Mouse (Mus musculus) ES-E14 (cell line): ENCODE data around the gene Tmem63c. TPM values are rescaled to one million over a fixed set of nuclear protein-coding genes. Genes with fewer than 3 reads are reported as not detected.
A peak's percentile ranks its signal among the peaks of the same experiment; 100 is the strongest.

ENCODE experiments used
- DNase-seq: peaks from one replicate; pipeline ENCODE4 v3.0.0-alpha.2; 2013; ENCODE audit warnings: low read depth, low spot score
- H3K27ac ChIP-seq: 2 replicates; pipeline ENCODE4 v1.5.1; 2012; ENCODE audit warnings: low read depth, mild to moderate bottlenecking, low read length, moderate library complexity, mixed read lengths; ENCODE audit not compliant: poor library complexity, insufficient read depth, severe bottlenecking
- H3K36me3 ChIP-seq: 2 replicates; pipeline ENCODE4 v1.6.1; 2012; ENCODE audit warnings: mild to moderate bottlenecking, low read length, moderate library complexity, mixed read lengths; ENCODE audit not compliant: control insufficient read depth, poor library complexity, insufficient read depth, severe bottlenecking
- H3K4me1 ChIP-seq, 2 experiments: fragments of 150-350 bp in 1 of 2; sonication (generic) in 1 of 2; 2 replicates each; pipeline ENCODE4 v1.6.1; 2012; ENCODE audit warnings: low read length in 2 of 2, mild to moderate bottlenecking in 1 of 2, mixed read lengths in 1 of 2; ENCODE audit not compliant: control insufficient read depth in 2 of 2, insufficient read depth in 2 of 2, poor library complexity in 1 of 2
- H3K4me3 ChIP-seq, 2 experiments: fragments of 150-350 bp in 1 of 2; sonication (generic) in 1 of 2; 2 replicates each; pipeline ENCODE4 v1.5.1; 2012; ENCODE audit warnings: low read length in 2 of 2, low read depth in 1 of 2, mild to moderate bottlenecking in 1 of 2, mixed read lengths in 1 of 2; ENCODE audit not compliant: insufficient read depth in 1 of 2, poor library complexity in 1 of 2, severe bottlenecking in 1 of 2
- H3K9ac ChIP-seq: 2 replicates; pipeline ENCODE4 v1.6.1; 2012; ENCODE audit warnings: low read depth, mild to moderate bottlenecking, low read length, mixed read lengths; ENCODE audit not compliant: poor library complexity, insufficient read depth, severe bottlenecking
- H3K9me3 ChIP-seq: fragments of 150-350 bp; sonication (generic); 2 replicates; pipeline ENCODE4 v1.6.1; 2012; ENCODE audit warnings: low read depth, mild to moderate bottlenecking, low read length; ENCODE audit not compliant: control insufficient read depth, insufficient read depth
- CHD2 ChIP-seq: IDR thresholded peaks from 2 replicates; pipeline ENCODE4 v1.6.1; 2014; ENCODE audit warnings: mild to moderate bottlenecking, low read depth, low read length, inconsistent platforms
- HCFC1 ChIP-seq: IDR thresholded peaks from 2 replicates; pipeline ENCODE4 v1.6.1; 2012; ENCODE audit warnings: low read length, inconsistent platforms, borderline replicate concordance; ENCODE audit not compliant: insufficient read depth
- MAFK ChIP-seq: IDR thresholded peaks from 2 replicates; pipeline ENCODE4 v1.6.1; 2014; ENCODE audit warnings: mild to moderate bottlenecking, low read depth, low read length, inconsistent platforms; ENCODE audit not compliant: insufficient read depth
- ZC3H11A ChIP-seq: IDR thresholded peaks from 2 replicates; pipeline ENCODE4 v1.6.1; 2012; ENCODE audit warnings: low read depth, mild to moderate bottlenecking, inconsistent platforms, low read length, borderline replicate concordance
- ZNF384 ChIP-seq: IDR thresholded peaks from 2 replicates; pipeline ENCODE4 v1.6.1; 2012; ENCODE audit warnings: low read depth, low read length, inconsistent platforms
- in situ Hi-C, 2 experiments: fragments of 600-800 bp; cut with MboI; formaldehyde crosslinking; loops; one replicate each; pipeline ENCODE4 v1.15.1; 2025; ENCODE audit warnings: low sequenced_read_pairs in 2 of 2, inconsistent platforms in 1 of 2; ENCODE audit not compliant: unreplicated experiment in 2 of 2
- total RNA-seq: library from RNA; depleted of rRNA; stranded (reverse); fragments of 300-350 nt; gene quantifications from 2 replicates; pipeline ENCODE4 v1.2.3, GENCODE M21; 2012

Gene Tmem63c
- total RNA-seq, 1 experiment, result 1.9 TPM

DNA sequence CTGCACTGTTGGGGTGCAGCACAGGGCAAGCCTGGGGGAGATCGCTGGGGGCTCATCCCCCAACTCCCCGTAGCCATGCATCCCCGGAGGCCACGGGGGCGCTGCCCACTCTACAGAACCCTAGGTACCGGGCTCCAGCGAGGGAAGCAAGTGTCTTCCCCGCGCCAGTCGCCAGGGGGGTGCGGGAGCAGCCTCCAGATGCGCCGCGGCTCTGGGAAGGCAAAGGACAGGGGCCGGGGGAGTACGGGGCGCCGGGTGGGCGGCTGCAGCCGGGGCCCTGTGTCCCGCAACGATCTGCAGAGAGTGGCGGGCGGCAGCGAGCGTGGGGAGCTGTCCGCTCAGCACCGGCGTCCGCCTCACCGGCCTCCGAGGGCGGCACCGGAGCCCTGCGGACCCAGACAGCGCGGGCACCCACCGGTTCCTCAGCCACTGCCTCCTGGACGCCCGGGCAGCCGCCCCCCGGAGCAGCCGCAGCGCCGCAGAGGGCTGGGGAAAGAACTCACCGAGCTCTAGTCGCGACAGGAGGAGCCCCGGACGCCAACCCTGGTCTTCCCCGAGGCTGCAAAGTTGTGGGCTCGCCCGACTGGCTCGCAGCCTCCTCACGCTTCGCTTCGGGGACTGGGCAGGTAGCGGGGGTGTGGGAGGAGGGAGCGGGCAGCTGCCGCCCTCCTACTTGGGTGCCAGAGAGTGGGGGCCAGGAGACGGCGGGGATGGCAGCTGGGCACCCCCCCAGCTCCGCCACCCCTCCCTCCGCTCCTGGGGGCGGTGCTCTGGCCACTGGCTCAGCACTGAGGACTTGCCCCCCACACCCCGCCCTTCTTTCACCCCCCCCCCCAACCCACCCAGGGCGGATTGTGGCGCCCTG lies 31.0 kb upstream of the Tmem63c start, which contains the start of gene Zdhhc22:
Gene Zdhhc22, minus strand, starts transcription at position 541 of the 865 bp plus-strand sequence.
- Histone ChIP-seq H3K4me3 (peak within 1 kb of the TSS; percentile 66 to 72), H3K9me3 (no peaks in the 10 kb centered on the region), H3K36me3 (no peaks in the 10 kb centered on the region), H3K9ac (no peak within 1 kb of the TSS), H3K4me1 (peaks cover 0 to 8% of the 10 kb centered on the region in 2 experiments; a peak in 1 of 4 replicates), H3K27ac (no peak within 1 kb of the TSS)
- in situ Hi-C loops, result no loop called here
- DNase-seq, result no peak
- TF ChIP-seq ZNF384 (no peak), MAFK (no peak), CHD2 (no peak), ZC3H11A (no peak), HCFC1 (0 out of 2 replicates have a peak, but pooled peaks have one; percentile 32)

DNA sequence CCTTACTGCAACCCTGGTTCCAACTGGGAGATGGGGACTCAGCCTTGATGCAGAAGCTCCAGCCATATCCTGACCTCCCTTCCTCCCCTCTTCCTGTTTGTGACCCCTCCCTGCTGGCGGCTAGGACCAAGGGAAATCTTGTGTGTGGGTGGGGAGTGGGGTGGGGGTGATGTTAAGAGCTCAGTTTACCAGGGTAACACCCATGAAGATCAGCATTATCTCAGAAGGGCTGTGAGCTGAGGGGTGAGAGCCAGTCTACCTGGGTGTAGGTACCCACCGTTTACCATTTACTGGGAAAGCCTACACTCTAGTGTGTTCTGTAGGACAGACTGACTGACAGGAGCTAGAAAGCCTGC lies 30.4 kb upstream of the Tmem63c start:
- Histone ChIP-seq H3K36me3 (no peaks in the 10 kb centered on the region), H3K4me1 (peaks cover 0 to 8% of the 10 kb centered on the region in 2 experiments; a peak in 1 of 4 replicates), H3K4me3 (no peak overlapping the region), H3K27ac (no peak overlapping the region), H3K9ac (no peak overlapping the region), H3K9me3 (no peaks in the 10 kb centered on the region)
- DNase-seq, result no peak
- in situ Hi-C loops, result no loop called here
- TF ChIP-seq HCFC1, result no peak

DNA sequence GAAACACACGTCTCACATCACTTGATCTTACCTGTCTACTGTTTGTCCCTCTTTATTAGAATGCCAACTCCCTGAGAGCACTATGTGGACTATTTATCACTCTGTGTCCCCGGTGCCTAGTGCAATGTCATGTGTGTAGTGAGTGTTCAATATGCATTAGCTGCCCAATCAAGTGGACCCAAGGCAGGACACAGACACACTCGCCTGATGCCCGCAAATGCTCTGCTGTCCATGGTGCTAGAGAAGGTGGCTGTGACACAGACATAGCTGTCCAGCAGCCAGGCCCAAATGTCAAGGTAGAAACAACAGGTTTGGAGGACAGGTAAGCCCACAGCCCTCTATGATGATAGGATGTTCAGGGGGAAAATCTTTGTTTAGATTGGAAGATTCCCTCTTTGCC lies 27.0 kb upstream of the Tmem63c start:
- no peak for DNase-seq
- no peak overlapping the region for H3K27ac ChIP-seq
- no peaks in the 10 kb centered on the region for H3K9me3 ChIP-seq
- in situ Hi-C loops, result no loop called here
- H3K4me1 ChIP-seq, result peaks cover 0 to 6% of the 10 kb centered on the region in 2 experiments; a peak in 1 of 4 replicates
- TF ChIP-seq MAFK (no peak), ZC3H11A (no peak), HCFC1 (no peak), ZNF384 (no peak), CHD2 (no peak)
- H3K36me3 ChIP-seq, result no peaks in the 10 kb centered on the region
- no peak overlapping the region for H3K4me3 ChIP-seq
- H3K9ac ChIP-seq, result no peak overlapping the region

DNA sequence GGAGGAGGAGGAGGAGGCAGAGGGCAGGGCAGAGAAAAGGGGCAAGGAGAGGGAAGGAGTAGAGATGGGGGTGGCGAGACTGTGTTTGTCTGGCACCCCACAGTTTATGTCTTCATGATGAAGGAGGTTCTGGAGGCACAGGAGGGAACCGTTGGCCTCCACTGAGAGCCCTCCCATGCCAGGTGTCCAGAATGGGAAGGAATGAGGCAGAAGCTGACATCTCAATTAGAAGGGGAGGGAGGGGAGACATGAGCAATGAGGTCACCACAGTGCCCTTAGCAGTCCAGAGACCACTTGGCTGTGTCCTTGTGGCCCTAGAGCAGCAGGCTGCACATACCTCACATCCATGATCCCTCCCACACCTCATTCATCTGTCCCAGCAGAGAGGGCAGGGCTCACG lies 26.4 kb upstream of the Tmem63c start:
- in situ Hi-C loops, result no loop called here
- TF ChIP-seq HCFC1, result no peak
- no peak for TF ChIP-seq MAFK
- no peak for TF ChIP-seq CHD2
- TF ChIP-seq ZC3H11A, result no peak
- TF ChIP-seq ZNF384, result no peak
- Histone ChIP-seq H3K9me3 (no peaks in the 10 kb centered on the region), H3K4me3 (no peak overlapping the region), H3K4me1 (peaks cover 0 to 6% of the 10 kb centered on the region in 2 experiments; a peak in 1 of 4 replicates), H3K36me3 (no peaks in the 10 kb centered on the region), H3K27ac (no peak overlapping the region), H3K9ac (no peak overlapping the region)
- no peak for DNase-seq
